Mouse (Mus musculus): ENCODE results near the gene Fzd7.

Fzd7 gene

GRCm38 (mm10) chr1:59472368-59473180, 9.7 kb upstream of the Fzd7 start:
- no peak for DNase-seq (ENCODE audit: low read depth, low spot score)

GRCm38 (mm10) chr1:59473181-59473555, 9.1 kb upstream of the Fzd7 start:
- no peak for DNase-seq (ENCODE audit: low read depth, low spot score)

GRCm38 (mm10) chr1:59475618-59476017, 6.6 kb upstream of the Fzd7 start:
- DNase-seq (ENCODE audit: low read depth, low spot score) = no peak

- no peak for DNase-seq (ENCODE audit: low read depth, low spot score)
Measured at GRCm38 (mm10) chr1:59478911-59479310, 3.3 kb upstream of the Fzd7 start.

GRCm38 (mm10) chr1:59480821-59481455, 1.3 kb upstream of the Fzd7 start:
- DNase-seq (ENCODE audit: low read depth, low spot score) = no peak

- peak; percentile 98 for DNase-seq (ENCODE audit: low read depth, low spot score)
Measured at GRCm38 (mm10) chr1:59481456-59482291, 550 bp upstream of the Fzd7 start.

GRCm38 (mm10) chr1:59482696-59483520, 684 bp downstream of the Fzd7 start:
- no peak for DNase-seq (ENCODE audit: low read depth, low spot score)

GRCm38 (mm10) chr1:59483521-59484245, 1.5 kb downstream of the Fzd7 start:
- DNase-seq (ENCODE audit: low read depth, low spot score) = peak; percentile 85

GRCm38 (mm10) chr1:59484314-59484713, 2.1 kb downstream of the Fzd7 start:
- DNase-seq (ENCODE audit: low read depth, low spot score) = no peak

- DNase-seq (ENCODE audit: low read depth, low spot score) = peak; percentile 75
Measured at GRCm38 (mm10) chr1:59484791-59485785, 2.9 kb downstream of the Fzd7 start.

- DNase-seq (ENCODE audit: low read depth, low spot score) = no peak
Measured at GRCm38 (mm10) chr1:59485803-59486202, 3.6 kb downstream of the Fzd7 start.

GRCm38 (mm10) chr1:59487651-59488051, 5.4 kb downstream of the Fzd7 start:
- no peak for DNase-seq (ENCODE audit: low read depth, low spot score)

GRCm38 (mm10) chr1:59488481-59488880, 6.3 kb downstream of the Fzd7 start:
- no peak for DNase-seq (ENCODE audit: low read depth, low spot score)

GRCm38 (mm10) chr1:59488991-59489390, 6.8 kb downstream of the Fzd7 start:
- no peak for DNase-seq (ENCODE audit: low read depth, low spot score)

- no peak for DNase-seq (ENCODE audit: low read depth, low spot score)
Measured at GRCm38 (mm10) chr1:59491517-59491916, 9.3 kb downstream of the Fzd7 start.

GRCm38 (mm10) chr1:59492432-59492831, 10.2 kb downstream of the Fzd7 start:
- DNase-seq (ENCODE audit: low read depth, low spot score) = no peak

- no peak for DNase-seq (ENCODE audit: low read depth, low spot score)
Measured at GRCm38 (mm10) chr1:59495970-59496369, 13.7 kb downstream of the Fzd7 start.

- no peak for DNase-seq (ENCODE audit: low read depth, low spot score)
Measured at GRCm38 (mm10) chr1:59497741-59498613, 15.8 kb downstream of the Fzd7 start.

All from mesoderm, embryonic 11.5 days (tissue).